Mouse (Mus musculus) spleen, adult 2 months (tissue): Measurements from ENCODE around the gene Aldob.

ENCODE experiments used
- CTCF ChIP-seq: fragments of 200-500 bp; IDR thresholded peaks from 2 replicates; pipeline ENCODE4 v1.5.1; 2011; ENCODE audit warnings: mild to moderate bottlenecking, inconsistent platforms; ENCODE audit not compliant: insufficient read depth, insufficient read length, insufficient replicate concordance; ENCODE audit errors: extremely low read depth
- POLR2A ChIP-seq: fragments of 200-500 bp; IDR thresholded peaks from 2 replicates; pipeline ENCODE4 v1.6.1; 2011; ENCODE audit warnings: low read depth, low read length, inconsistent platforms

DNA sequence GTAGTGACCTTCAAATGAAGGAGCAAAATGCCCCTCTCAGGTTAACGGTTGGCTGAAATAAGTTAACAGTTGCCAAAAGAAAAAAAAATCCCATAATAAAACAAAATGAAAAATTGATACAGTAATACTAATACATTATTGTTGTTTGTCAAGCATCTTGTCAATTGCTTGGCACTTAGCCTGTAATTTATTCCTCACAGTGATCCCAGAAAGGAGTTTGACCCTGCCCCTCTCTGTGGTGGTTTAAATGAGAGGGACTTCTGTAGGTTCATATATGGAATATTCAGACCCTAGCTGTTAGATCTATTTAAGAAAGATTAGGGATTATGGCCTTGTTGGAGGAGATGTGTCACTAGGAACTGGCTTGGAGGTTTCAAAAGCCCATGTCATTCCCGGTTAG is 3.3 kb downstream of the Aldob start:
- no peak for TF ChIP-seq CTCF
- TF ChIP-seq POLR2A, result no peak
